Mouse (Mus musculus): ENCODE measurements around the gene Emc4. TPM values are rescaled to one million over a fixed set of nuclear protein-coding genes. Genes with fewer than 3 reads are reported as not detected.

Emc4 gene
- polyA plus RNA-seq, 1 experiment, result 28.6 TPM

- TF ChIP-seq CTCF (IDR thresholded peaks at IDR 0.05; ENCODE audit: extremely low read depth, insufficient read depth, insufficient read length, insufficient replicate concordance), result no peak
- no peak for TF ChIP-seq POLR2A (IDR thresholded peaks at IDR 0.05; ENCODE audit: low read depth, low read length)
- Histone ChIP-seq H3K36me3 (ENCODE audit: control insufficient read depth, insufficient read depth, low read length) (no peaks in the 10 kb centered on the region), H3K4me1 (ENCODE audit: control insufficient read depth, insufficient read depth, insufficient read length) (no peaks in the 10 kb centered on the region; the same call in 1 of the 2 replicates), H3K4me3 (ENCODE audit: extremely low read depth, insufficient read depth, insufficient read length) (no peak overlapping the region), H3K27me3 (ENCODE audit: control insufficient read depth, insufficient read depth, low read length) (no peaks in the 10 kb centered on the region), H3K27ac (ENCODE audit: insufficient read depth, low read length) (no peak overlapping the region)
- DNase-seq (ENCODE audit: low read depth in 1 of 2, low spot score in 2 of 2), result no peak
- 90% methylated on average over 5 of the region's 5 CpGs for WGBS
Measured at GRCm38 (mm10) chr2:112390843-112391242, 23.0 kb upstream of the Emc4 start.

GRCm38 (mm10) chr2:112381219-112381618 lies 13.4 kb upstream of the Emc4 start:
- H3K4me1 ChIP-seq (ENCODE audit: control insufficient read depth, insufficient read depth, insufficient read length), result peaks cover 3% of the 10 kb centered on the region; the same call in 1 of the 2 replicates
- TF ChIP-seq POLR2A (IDR thresholded peaks at IDR 0.05; ENCODE audit: low read depth, low read length), result no peak
- TF ChIP-seq CTCF (IDR thresholded peaks at IDR 0.05; ENCODE audit: extremely low read depth, insufficient read depth, insufficient read length, insufficient replicate concordance), result no peak
- H3K27me3 ChIP-seq (ENCODE audit: control insufficient read depth, insufficient read depth, low read length), result no peaks in the 10 kb centered on the region
- H3K4me3 ChIP-seq (ENCODE audit: extremely low read depth, insufficient read depth, insufficient read length), result no peak overlapping the region
- DNase-seq (ENCODE audit: low read depth in 1 of 2, low spot score in 2 of 2), result no peak
- H3K27ac ChIP-seq (ENCODE audit: insufficient read depth, low read length), result no peak overlapping the region
- 94% methylated on average over 1 of the region's 1 CpGs for WGBS
- H3K36me3 ChIP-seq (ENCODE audit: control insufficient read depth, insufficient read depth, low read length), result no peaks in the 10 kb centered on the region

GRCm38 (mm10) chr2:112380131-112380530 lies 12.3 kb upstream of the Emc4 start:
- no peak for DNase-seq (ENCODE audit: low read depth in 1 of 2, low spot score in 2 of 2)
- Histone ChIP-seq H3K27ac (ENCODE audit: insufficient read depth, low read length) (no peak overlapping the region), H3K4me1 (ENCODE audit: control insufficient read depth, insufficient read depth, insufficient read length) (peaks cover 3% of the 10 kb centered on the region; the same call in 1 of the 2 replicates), H3K27me3 (ENCODE audit: control insufficient read depth, insufficient read depth, low read length) (no peaks in the 10 kb centered on the region), H3K36me3 (ENCODE audit: control insufficient read depth, insufficient read depth, low read length) (no peaks in the 10 kb centered on the region), H3K4me3 (ENCODE audit: extremely low read depth, insufficient read depth, insufficient read length) (peak overlapping the region; percentile 8; the same call in 1 of the 2 replicates)
- TF ChIP-seq CTCF (IDR thresholded peaks at IDR 0.05; ENCODE audit: extremely low read depth, insufficient read depth, insufficient read length, insufficient replicate concordance) (no peak), POLR2A (IDR thresholded peaks at IDR 0.05; ENCODE audit: low read depth, low read length) (no peak)
- 34% methylated on average over 8 of the region's 8 CpGs for WGBS

GRCm38 (mm10) chr2:112378973-112379898 lies 11.4 kb upstream of the Emc4 start, which contains the start of gene Katnbl1:
TSS of gene Katnbl1 (plus strand) at chr2:112379211.
- peak within 1 kb of the TSS; percentile 97 for H3K4me3 ChIP-seq (ENCODE audit: extremely low read depth, insufficient read depth, insufficient read length)
- DNase-seq (ENCODE audit: low read depth in 1 of 2, low spot score in 2 of 2), result peak; percentile 83 to 95
- peaks cover 3% of the 10 kb centered on the region; the same call in 1 of the 2 replicates for H3K4me1 ChIP-seq (ENCODE audit: control insufficient read depth, insufficient read depth, insufficient read length)
- TF ChIP-seq CTCF (IDR thresholded peaks at IDR 0.05; ENCODE audit: extremely low read depth, insufficient read depth, insufficient read length, insufficient replicate concordance) (peak; percentile 98), POLR2A (IDR thresholded peaks at IDR 0.05; ENCODE audit: low read depth, low read length) (peak; percentile 42)
- no peaks in the 10 kb centered on the region for H3K36me3 ChIP-seq (ENCODE audit: control insufficient read depth, insufficient read depth, low read length)
- no peak within 1 kb of the TSS; the same call in 1 of the 2 replicates for H3K27ac ChIP-seq (ENCODE audit: insufficient read depth, low read length)
- no peaks in the 10 kb centered on the region for H3K27me3 ChIP-seq (ENCODE audit: control insufficient read depth, insufficient read depth, low read length)
- WGBS, result under 1% methylated on average over 72 of the region's 72 CpGs

- TF ChIP-seq POLR2A (IDR thresholded peaks at IDR 0.05; ENCODE audit: low read depth, low read length) (no peak), CTCF (IDR thresholded peaks at IDR 0.05; ENCODE audit: extremely low read depth, insufficient read depth, insufficient read length, insufficient replicate concordance) (no peak)
- no peak overlapping the region for H3K4me3 ChIP-seq (ENCODE audit: extremely low read depth, insufficient read depth, insufficient read length)
- no peaks in the 10 kb centered on the region for H3K4me1 ChIP-seq (ENCODE audit: control insufficient read depth, insufficient read depth, insufficient read length)
- no peak for DNase-seq (ENCODE audit: low read depth in 1 of 2, low spot score in 2 of 2)
- no peak overlapping the region for H3K27ac ChIP-seq (ENCODE audit: insufficient read depth, low read length)
- H3K27me3 ChIP-seq (ENCODE audit: control insufficient read depth, insufficient read depth, low read length), result no peaks in the 10 kb centered on the region
- no peaks in the 10 kb centered on the region for H3K36me3 ChIP-seq (ENCODE audit: control insufficient read depth, insufficient read depth, low read length)
- 18% methylated on average over 5 of the region's 5 CpGs for WGBS
Measured at GRCm38 (mm10) chr2:112374610-112375009, 6.8 kb upstream of the Emc4 start.

GRCm38 (mm10) chr2:112373141-112373540 lies 5.3 kb upstream of the Emc4 start:
- WGBS, result 81% methylated on average over 4 of the region's 4 CpGs

More at GRCm38 (mm10) chr2:112373141-112373540, 5.3 kb upstream of the Emc4 start:
- no peak for DNase-seq (ENCODE audit: low read depth in 1 of 2, low spot score in 2 of 2)
- Histone ChIP-seq H3K4me1 (ENCODE audit: control insufficient read depth, insufficient read depth, insufficient read length) (no peaks in the 10 kb centered on the region), H3K4me3 (ENCODE audit: extremely low read depth, insufficient read depth, insufficient read length) (no peak overlapping the region), H3K36me3 (ENCODE audit: control insufficient read depth, insufficient read depth, low read length) (no peaks in the 10 kb centered on the region), H3K27ac (ENCODE audit: insufficient read depth, low read length) (no peak overlapping the region), H3K27me3 (ENCODE audit: control insufficient read depth, insufficient read depth, low read length) (no peaks in the 10 kb centered on the region)
- TF ChIP-seq CTCF (IDR thresholded peaks at IDR 0.05; ENCODE audit: extremely low read depth, insufficient read depth, insufficient read length, insufficient replicate concordance) (no peak), POLR2A (IDR thresholded peaks at IDR 0.05; ENCODE audit: low read depth, low read length) (no peak)

Measured in spleen, adult 2 months (tissue).